Mouse (Mus musculus): ENCODE data around the gene Crybb3. TPM values are rescaled to one million over a fixed set of nuclear protein-coding genes. Genes with fewer than 3 reads are reported as not detected.
A peak's percentile ranks its signal among the peaks of the same experiment; 100 is the strongest.

The Crybb3 gene
- polyA plus RNA-seq (2016; fragmentation: Nextera tagmentation; extraction: Ambion mirVana): 1.4 TPM in 2 replicates

DNA sequence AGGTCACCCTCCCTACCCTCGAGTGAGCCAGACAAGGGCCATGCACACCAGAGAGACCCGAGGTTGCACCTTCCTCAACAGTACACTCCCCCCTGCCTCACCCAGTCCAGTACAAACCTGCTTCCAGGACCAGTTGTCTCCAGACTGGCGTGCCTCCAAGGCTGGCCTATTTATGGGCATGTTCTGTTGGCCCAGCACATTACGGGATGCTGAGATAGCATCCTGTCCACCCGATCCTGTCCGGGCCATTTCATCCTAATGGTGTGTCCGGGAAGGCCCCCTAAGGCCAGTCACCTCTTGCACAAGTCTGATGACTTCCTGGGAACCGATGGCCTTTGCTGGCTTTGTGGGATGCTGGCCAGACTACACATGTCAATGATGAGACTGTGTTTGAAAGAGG, at the start of gene Crybb3:
Gene Crybb3 (minus strand): TSS at position 146 of the 400 bp plus-strand sequence.
- no peak within 1 kb of the TSS for H3K27ac ChIP-seq
- WGBS: 80% methylated on average over 8 of the region's 8 CpGs
- ATAC-seq (ENCODE audit: insufficient number of reproducible peaks, insufficient read depth, low FRiP score, low TSS enrichment, low read depth): no peak

DNA sequence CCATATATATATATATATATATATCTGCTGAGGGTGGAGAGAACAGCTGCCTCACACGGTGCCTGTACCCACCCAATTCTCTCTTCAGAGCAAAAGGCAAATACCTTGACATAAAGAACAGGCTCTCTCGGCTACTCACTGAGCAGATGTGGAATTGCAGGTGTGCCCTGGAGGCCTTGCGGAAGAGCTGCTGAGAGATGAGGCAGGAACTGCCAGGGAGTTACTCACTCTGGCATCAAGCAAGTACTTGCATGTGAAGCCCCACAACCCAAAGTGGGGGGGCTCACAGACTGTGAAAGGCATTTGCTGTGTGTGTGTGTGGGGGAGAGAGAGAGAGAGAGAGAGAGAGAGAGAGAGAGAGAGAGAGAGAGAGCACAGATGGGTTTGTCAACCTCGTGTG, 47.0 kb upstream of the Crybb3 start:
- H3K4me2 ChIP-seq: no peak overlapping the region
- no peaks in the 10 kb centered on the region for H3K9me3 ChIP-seq
- no peaks in the 10 kb centered on the region for H3K27me3 ChIP-seq
- WGBS: 41% methylated on average over 4 of the region's 4 CpGs
- H3K27ac ChIP-seq: no peak overlapping the region
- no peak overlapping the region for H3K9ac ChIP-seq (replicated peaks)
- H3K4me1 ChIP-seq (replicated peaks): peaks cover 34% of the 10 kb centered on the region
- no peak overlapping the region for H3K4me3 ChIP-seq (replicated peaks)
- H3K36me3 ChIP-seq: no peaks in the 10 kb centered on the region
- no peak for ATAC-seq (ENCODE audit: insufficient number of reproducible peaks, insufficient read depth, low FRiP score, low TSS enrichment, low read depth)

More for the DNA sequence above, at the start of gene Crybb3:
- Histone ChIP-seq H3K9ac (replicated peaks) (no peak within 1 kb of the TSS), H3K4me2 (no peak within 1 kb of the TSS), H3K36me3 (no peaks in the 10 kb centered on the region), H3K4me1 (replicated peaks) (0 out of 2 replicates have a peak, but pooled peaks cover 6% of the 10 kb centered on the region), H3K4me3 (replicated peaks) (no peak within 1 kb of the TSS), H3K27me3 (0 out of 2 replicates have a peak, but pooled peaks cover 6% of the 10 kb centered on the region), H3K9me3 (0 out of 2 replicates have a peak, but pooled peaks cover 7% of the 10 kb centered on the region)

DNA sequence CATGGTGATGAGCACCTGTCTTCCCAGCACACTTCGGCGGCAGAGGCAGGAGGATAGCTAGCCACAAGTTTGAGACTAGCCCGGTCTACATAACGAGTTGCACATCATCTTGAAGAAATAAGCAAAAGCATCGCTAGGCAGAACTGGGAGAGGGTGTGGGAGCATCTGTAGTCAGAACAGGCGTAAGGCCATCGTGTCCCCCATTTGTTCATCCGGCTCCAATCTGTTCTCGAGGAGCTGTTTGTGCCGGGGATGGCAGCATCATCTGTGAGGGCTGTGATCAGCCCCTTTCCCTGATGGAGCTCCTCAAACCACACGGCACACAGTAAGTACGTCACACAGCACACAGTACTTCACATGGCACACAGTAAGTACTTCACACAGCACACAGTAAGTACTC, 45.1 kb upstream of the Crybb3 start:
- Histone ChIP-seq H3K9me3 (no peaks in the 10 kb centered on the region), H3K4me2 (no peak overlapping the region), H3K4me3 (replicated peaks) (no peak overlapping the region), H3K36me3 (no peaks in the 10 kb centered on the region), H3K27me3 (no peaks in the 10 kb centered on the region; the same call in 1 of the 2 replicates), H3K27ac (no peak overlapping the region), H3K4me1 (replicated peaks) (peaks cover 36% of the 10 kb centered on the region), H3K9ac (replicated peaks) (no peak overlapping the region)
- WGBS: 92% methylated on average over 12 of the region's 12 CpGs
- ATAC-seq (ENCODE audit: insufficient number of reproducible peaks, insufficient read depth, low FRiP score, low TSS enrichment, low read depth): no peak

DNA sequence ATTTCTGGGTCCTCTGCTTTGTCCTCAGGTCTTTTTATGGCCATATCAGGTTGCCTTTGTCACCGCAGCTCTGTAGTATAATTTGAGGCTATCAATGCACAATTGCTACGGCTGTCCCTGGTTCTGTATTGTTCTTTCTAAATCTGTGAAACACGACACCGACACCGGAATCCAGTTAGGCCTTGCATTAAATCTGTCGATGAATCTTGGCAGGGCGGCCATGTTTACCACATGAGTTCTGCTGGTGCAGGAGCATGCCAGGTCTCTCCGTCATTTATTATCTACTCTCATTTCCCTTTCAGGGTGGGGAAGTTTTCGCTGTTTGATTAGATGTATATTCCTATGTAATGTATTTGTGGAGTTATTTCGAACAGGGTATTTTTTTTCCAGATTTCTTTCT, 42.3 kb upstream of the Crybb3 start:
- no peaks in the 10 kb centered on the region for H3K9me3 ChIP-seq

DNA sequence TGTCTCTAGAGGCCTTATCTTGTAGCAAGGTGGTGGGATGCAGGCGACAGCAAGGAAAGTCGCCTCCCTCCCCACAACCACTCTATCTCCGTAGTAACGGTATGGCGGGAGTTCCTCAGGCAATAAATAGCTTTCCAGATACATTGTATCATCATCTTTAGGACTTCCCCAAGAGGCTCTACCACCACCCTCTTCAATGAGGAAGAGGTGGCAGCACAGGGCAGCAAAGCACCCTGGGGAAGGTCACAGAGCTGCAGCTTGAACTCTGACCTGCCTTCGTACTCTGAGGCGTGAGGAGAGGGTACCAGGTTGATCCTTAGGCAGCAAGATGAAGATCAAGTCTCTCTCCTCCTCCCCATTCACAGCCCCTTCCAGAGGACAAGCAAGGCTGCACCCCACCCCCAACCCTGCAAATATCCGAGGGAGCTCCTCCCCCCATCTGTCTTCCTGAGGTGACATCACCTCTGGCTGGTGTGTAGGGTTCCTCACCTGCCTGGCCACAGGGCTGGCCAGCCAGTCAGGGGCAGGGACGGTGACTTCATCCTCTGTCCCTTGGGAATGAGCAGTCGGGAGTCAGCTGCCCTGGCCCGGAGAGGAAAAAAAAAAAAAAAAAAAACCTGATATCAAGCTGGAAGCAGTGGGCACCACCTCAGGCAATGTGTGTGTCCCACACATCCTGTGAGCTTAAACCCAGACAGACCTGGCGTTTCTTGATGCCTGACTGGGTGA, 41.1 kb upstream of the Crybb3 start:
- H3K27ac ChIP-seq: peak overlapping the region; percentile 88; the same call in 1 of the 2 replicates
- 26% methylated on average over 12 of the region's 12 CpGs for WGBS
- no peak overlapping the region for H3K4me3 ChIP-seq (replicated peaks)
- H3K36me3 ChIP-seq: no peaks in the 10 kb centered on the region
- H3K9ac ChIP-seq (replicated peaks): no peak overlapping the region
- H3K9me3 ChIP-seq: no peaks in the 10 kb centered on the region
- ATAC-seq (ENCODE audit: insufficient number of reproducible peaks, insufficient read depth, low FRiP score, low TSS enrichment, low read depth): no peak
- peaks cover 54% of the 10 kb centered on the region for H3K4me1 ChIP-seq (replicated peaks)
- H3K4me2 ChIP-seq: peak overlapping the region; percentile 39; the same call in 1 of the 2 replicates
- H3K27me3 ChIP-seq: no peaks in the 10 kb centered on the region; the same call in 1 of the 2 replicates

More for the DNA sequence above, 42.3 kb upstream of the Crybb3 start:
- H3K4me2 ChIP-seq: no peak overlapping the region
- H3K9ac ChIP-seq (replicated peaks): no peak overlapping the region
- no peak for ATAC-seq (ENCODE audit: insufficient number of reproducible peaks, insufficient read depth, low FRiP score, low TSS enrichment, low read depth)
- no peak overlapping the region for H3K4me3 ChIP-seq (replicated peaks)
- peaks cover 63% of the 10 kb centered on the region for H3K4me1 ChIP-seq (replicated peaks)
- no peaks in the 10 kb centered on the region; the same call in 1 of the 2 replicates for H3K27me3 ChIP-seq
- H3K27ac ChIP-seq: no peak overlapping the region
- 70% methylated on average over 10 of the region's 10 CpGs for WGBS
- H3K36me3 ChIP-seq: no peaks in the 10 kb centered on the region

DNA sequence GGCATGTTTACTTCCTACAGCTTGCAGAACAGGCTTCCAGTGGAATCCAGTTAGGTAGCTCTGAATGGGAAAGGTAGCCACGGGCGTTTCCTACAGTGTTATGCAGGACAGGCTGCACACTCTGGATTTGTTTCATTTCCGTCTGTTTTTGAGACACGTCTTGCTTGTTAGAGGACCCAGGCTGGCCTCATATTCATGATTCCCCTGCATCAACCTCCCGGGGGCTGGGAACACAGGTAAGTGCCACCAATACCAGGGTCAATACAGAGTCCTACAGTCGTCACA, 40.1 kb upstream of the Crybb3 start:
- ATAC-seq (ENCODE audit: insufficient number of reproducible peaks, insufficient read depth, low FRiP score, low TSS enrichment, low read depth): no peak
- no peaks in the 10 kb centered on the region; the same call in 1 of the 2 replicates for H3K27me3 ChIP-seq
- H3K9me3 ChIP-seq: no peaks in the 10 kb centered on the region
- 0 out of 2 replicates have a peak overlapping the region, but pooled peaks have one; percentile 8 for H3K9ac ChIP-seq (replicated peaks)
- peak overlapping the region; percentile 39 for H3K4me2 ChIP-seq
- 27% methylated on average over 6 of the region's 6 CpGs for WGBS
- peaks cover 54% of the 10 kb centered on the region for H3K4me1 ChIP-seq (replicated peaks)
- no peaks in the 10 kb centered on the region for H3K36me3 ChIP-seq
- H3K4me3 ChIP-seq (replicated peaks): no peak overlapping the region
- H3K27ac ChIP-seq: peak overlapping the region; percentile 88

DNA sequence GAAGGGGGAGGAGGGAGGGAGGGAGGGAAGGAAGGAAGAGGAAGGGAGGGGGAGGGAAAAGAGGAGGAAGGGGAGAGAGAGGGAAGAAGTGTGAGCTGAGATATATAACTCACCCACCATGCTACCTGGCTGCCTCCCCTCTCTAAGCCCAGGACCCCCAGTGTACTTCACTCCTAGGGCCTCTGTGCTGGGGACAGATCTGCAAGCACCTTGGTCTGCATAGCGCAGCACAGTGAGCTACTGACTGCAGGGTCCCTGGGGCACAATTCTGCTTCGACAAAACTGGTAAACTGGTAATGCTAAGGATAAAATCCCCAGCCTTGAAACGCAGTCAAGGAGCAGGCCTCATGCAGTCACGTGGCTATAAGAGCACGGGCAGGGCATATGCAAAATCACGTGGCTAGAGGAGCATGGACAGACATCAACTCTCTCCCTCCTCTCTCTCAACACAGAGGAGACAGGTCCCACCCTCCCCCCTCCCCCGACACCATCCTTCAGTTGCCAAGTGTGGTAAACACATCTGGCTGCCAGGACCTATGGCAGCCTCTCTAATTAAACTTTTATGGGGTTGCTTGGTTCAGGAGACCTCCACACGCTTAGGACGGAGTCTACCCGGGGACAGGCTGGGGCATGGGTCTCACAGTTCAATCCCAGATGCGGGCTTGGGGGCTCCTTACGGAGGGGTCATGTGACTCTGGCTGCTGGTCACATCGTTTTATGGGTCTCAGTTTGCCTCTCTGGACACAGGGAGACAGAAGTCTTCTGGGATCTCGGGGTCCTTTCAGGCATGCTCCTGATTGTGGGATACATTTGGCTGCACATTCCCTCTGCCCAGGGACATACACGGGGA, 39.6 kb upstream of the Crybb3 start:
- Histone ChIP-seq H3K4me3 (replicated peaks) (no peak overlapping the region), H3K27ac (peak overlapping the region; percentile 88), H3K4me1 (replicated peaks) (peaks cover 55% of the 10 kb centered on the region), H3K36me3 (no peaks in the 10 kb centered on the region), H3K27me3 (no peaks in the 10 kb centered on the region; the same call in 1 of the 2 replicates), H3K9me3 (no peaks in the 10 kb centered on the region), H3K4me2 (peak overlapping the region; percentile 39), H3K9ac (replicated peaks) (no peak overlapping the region)
- peak; percentile 80 for ATAC-seq (ENCODE audit: insufficient number of reproducible peaks, insufficient read depth, low FRiP score, low TSS enrichment, low read depth)
- WGBS: 3% methylated on average over 15 of the region's 15 CpGs

DNA sequence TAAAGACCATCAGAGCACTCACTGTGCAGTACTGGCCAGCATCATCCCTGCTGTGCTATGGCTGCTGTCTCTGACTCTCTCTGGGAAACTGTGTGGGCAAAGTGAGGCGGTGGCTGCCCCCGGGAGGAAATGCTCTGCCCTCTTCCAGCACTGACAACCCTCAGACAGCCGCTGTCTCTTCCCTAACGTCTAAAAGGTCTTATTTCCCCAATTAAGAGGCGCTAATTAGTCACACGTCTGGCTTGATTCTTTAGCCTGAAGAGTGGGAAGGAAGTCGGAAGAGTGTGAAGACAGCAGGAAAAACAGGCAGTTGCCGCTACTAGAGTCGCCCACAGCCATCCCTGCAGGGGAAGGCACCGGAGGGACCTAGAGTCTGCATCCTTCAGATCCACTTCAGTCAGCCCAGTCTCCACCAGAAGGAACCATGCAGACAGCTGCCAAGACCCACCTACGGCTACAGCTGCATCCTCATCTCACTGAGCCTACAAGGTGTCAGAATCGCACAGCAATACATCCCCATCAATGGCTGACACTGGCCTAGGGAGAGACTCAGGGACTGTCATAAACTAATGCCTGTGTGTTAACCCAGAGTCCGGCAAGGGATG, 38.6 kb upstream of the Crybb3 start:
- Histone ChIP-seq H3K36me3 (no peaks in the 10 kb centered on the region), H3K27me3 (no peaks in the 10 kb centered on the region; the same call in 1 of the 2 replicates), H3K27ac (peak overlapping the region; percentile 88), H3K4me1 (replicated peaks) (peaks cover 63% of the 10 kb centered on the region), H3K9ac (replicated peaks) (0 out of 2 replicates have a peak overlapping the region, but pooled peaks have one; percentile 8), H3K4me2 (no peak overlapping the region), H3K4me3 (replicated peaks) (no peak overlapping the region), H3K9me3 (no peaks in the 10 kb centered on the region)
- ATAC-seq (ENCODE audit: insufficient number of reproducible peaks, insufficient read depth, low FRiP score, low TSS enrichment, low read depth): no peak
- 16% methylated on average over 13 of the region's 13 CpGs for WGBS

DNA sequence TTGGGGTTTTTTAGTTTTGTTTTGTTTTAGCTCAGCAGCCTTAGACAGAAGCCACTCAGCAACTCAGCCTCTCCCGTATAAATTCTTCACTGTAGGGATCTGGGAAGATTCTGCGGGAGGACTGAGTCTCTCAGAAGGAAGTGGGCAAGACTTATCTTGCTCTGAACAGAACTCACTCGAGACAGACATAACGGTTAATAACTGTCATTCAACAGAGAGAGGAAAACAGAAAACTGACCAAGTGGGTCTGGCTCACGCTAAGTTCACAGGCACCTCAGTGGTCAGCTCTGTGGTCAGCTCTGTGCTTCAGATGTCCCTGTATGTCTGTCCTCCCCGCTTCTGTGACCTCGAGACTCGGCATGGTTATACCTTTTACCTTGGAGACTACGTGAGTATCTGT, 37.9 kb upstream of the Crybb3 start:
- H3K4me1 ChIP-seq (replicated peaks): peaks cover 67% of the 10 kb centered on the region
- H3K36me3 ChIP-seq: no peaks in the 10 kb centered on the region
- WGBS: 73% methylated on average over 9 of the region's 9 CpGs
- H3K27ac ChIP-seq: peak overlapping the region; percentile 88; the same call in 1 of the 2 replicates
- no peak overlapping the region for H3K4me2 ChIP-seq
- no peaks in the 10 kb centered on the region for H3K9me3 ChIP-seq
- H3K4me3 ChIP-seq (replicated peaks): no peak overlapping the region
- no peak overlapping the region for H3K9ac ChIP-seq (replicated peaks)
- no peaks in the 10 kb centered on the region; the same call in 1 of the 2 replicates for H3K27me3 ChIP-seq
- no peak for ATAC-seq (ENCODE audit: insufficient number of reproducible peaks, insufficient read depth, low FRiP score, low TSS enrichment, low read depth)

DNA sequence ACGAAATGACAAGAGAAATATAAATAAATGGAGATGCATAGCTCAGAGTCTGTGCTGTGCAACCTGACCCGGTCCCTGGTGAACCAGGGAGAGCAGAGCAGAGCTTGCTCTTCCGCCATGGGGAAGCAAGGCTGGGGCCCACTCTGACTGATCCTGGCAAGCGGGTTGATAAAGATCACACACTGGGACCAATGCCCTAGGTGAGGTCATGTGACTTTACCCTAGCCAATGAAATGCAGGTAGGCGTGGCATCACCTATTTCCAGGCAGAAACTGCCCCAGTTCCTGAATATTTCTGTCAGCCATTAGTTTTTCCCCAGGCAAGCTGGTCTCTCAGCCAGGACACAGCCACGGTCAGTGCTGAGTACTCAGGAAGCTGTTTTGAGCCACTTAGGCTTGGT, 37.3 kb upstream of the Crybb3 start:
- ATAC-seq (ENCODE audit: insufficient number of reproducible peaks, insufficient read depth, low FRiP score, low TSS enrichment, low read depth): no peak
- Histone ChIP-seq H3K4me1 (replicated peaks) (peaks cover 71% of the 10 kb centered on the region), H3K4me3 (replicated peaks) (no peak overlapping the region), H3K4me2 (no peak overlapping the region), H3K36me3 (no peaks in the 10 kb centered on the region), H3K27me3 (no peaks in the 10 kb centered on the region; the same call in 1 of the 2 replicates), H3K27ac (peak overlapping the region; percentile 53), H3K9me3 (no peaks in the 10 kb centered on the region), H3K9ac (replicated peaks) (no peak overlapping the region)
- 38% methylated on average over 6 of the region's 6 CpGs for WGBS

DNA sequence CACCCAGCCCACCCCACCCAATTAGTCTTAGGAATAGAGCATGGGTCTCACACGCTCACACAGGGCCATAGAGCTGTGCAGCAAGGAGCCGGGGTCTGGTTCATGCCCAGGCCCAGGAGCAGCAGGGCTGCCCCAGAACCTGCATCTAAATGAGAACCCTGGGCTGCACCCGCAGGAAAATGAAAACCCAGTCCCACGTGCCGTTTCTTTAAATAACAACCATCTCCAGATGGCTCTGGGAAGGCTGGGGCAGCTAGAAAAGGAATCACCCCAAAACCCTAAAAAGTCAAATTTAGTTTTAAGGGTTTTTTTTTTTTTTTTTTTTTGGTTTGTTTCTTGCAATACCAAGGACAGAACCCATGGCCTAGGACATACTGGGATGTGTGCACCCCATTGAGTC, 36.0 kb upstream of the Crybb3 start:
- Histone ChIP-seq H3K27ac (no peak overlapping the region), H3K4me2 (no peak overlapping the region), H3K9ac (replicated peaks) (no peak overlapping the region), H3K4me3 (replicated peaks) (no peak overlapping the region), H3K36me3 (no peaks in the 10 kb centered on the region), H3K4me1 (replicated peaks) (peaks cover 76% of the 10 kb centered on the region), H3K27me3 (no peaks in the 10 kb centered on the region; the same call in 1 of the 2 replicates), H3K9me3 (no peaks in the 10 kb centered on the region)
- WGBS: 66% methylated on average over 5 of the region's 5 CpGs
- no peak for ATAC-seq (ENCODE audit: insufficient number of reproducible peaks, insufficient read depth, low FRiP score, low TSS enrichment, low read depth)

All from limb, embryonic 12.5 days (tissue).